19 mouse cellular contexts compared by ENCODE assay signal in genomic region chr13:26382154-26382553, GRCm38 (mm10).
A peak's percentile ranks its signal among the peaks of the same experiment; 100 is the strongest.
DNase-seq lines count a peak whose midpoint lies in the region; ATAC-seq lines count a peak whose summit lies in the region.
"Had no signal": no experiment of that assay in that cellular context is flagged by ENCODE, and none has a peak within 500 bp of the region (broad histone marks: within the 10 kb centered on the region; RNA-seq: fewer than 3 reads in every experiment).

No protein-coding gene starts in this region.

- ATAC-seq in frontal cortex, adult (ENCODE audit: low TSS enrichment), result peak; percentile 55; the same call in 1 of the 2 replicates
- ATAC-seq: intestine, embryonic 15.5 days; lung, postnatal 0 days had no signal

- no peak for DNase-seq in frontal cortex, postnatal 10 days (ENCODE audit: low spot score in 2 of 2)
- DNase-seq in layer of hippocampus, adult 18-20 months (ENCODE audit: low spot score in 2 of 2), result peak; percentile 3 to 16
- no peak for DNase-seq in layer of hippocampus, adult 9-10 months (ENCODE audit: low spot score)
- DNase-seq in brain, adult 2 months (ENCODE audit: low read depth, low spot score), result peak; percentile 58
- peak; percentile 32 for DNase-seq in mesoderm, embryonic 11.5 days (ENCODE audit: low read depth, low spot score)
- DNase-seq in adipocyte (ENCODE audit: low spot score), result no peak
- DNase-seq: adrenal gland, adult 2 months; cerebellum, postnatal 25 days; embryo, embryonic 11 days; gastrocnemius, postnatal 14 days; kidney, adult 9 months; kidney, postnatal 4 days; left cerebral cortex, postnatal 4 days; liver; midbrain, embryonic 14.5 days; thymus, postnatal 36 days had no signal

Comparison
In these comparisons a context has a peak if more than half of its experiments do, and no peak if none do; other contexts are left out.
1. DNase-seq: peak in layer of hippocampus, adult 18-20 months (2 of 2), brain, adult 2 months (single experiment) and mesoderm, embryonic 11.5 days (single experiment); none in frontal cortex, postnatal 10 days (0 of 2), layer of hippocampus, adult 9-10 months (single experiment) and adipocyte (single experiment).